Comparison of ENCODE assay signal across 15 mouse cellular contexts in genomic region chr15:25710876-25711275, GRCm38 (mm10).
A peak's percentile ranks its signal among the peaks of the same experiment; 100 is the strongest.
DNase-seq lines count a peak whose midpoint lies in the region.
"Had no signal": no experiment of that assay in that cellular context is flagged by ENCODE, and none has a peak within 500 bp of the region (broad histone marks: within the 10 kb centered on the region; RNA-seq: fewer than 3 reads in every experiment).

No protein-coding gene starts in this region.

- peak; percentile 45 to 47 for DNase-seq in cerebellum, postnatal 10 days
- DNase-seq in cerebellum, postnatal 36 days, result no peak
- DNase-seq in kidney, postnatal 10 days, result peak; percentile 3
- no peak for DNase-seq in kidney, adult 18-20 months
- peak; percentile 18 for DNase-seq in thymus, postnatal 14 days
- no peak for DNase-seq in thymus, adult 18-20 months
- DNase-seq: adrenal gland, adult 8-10 months; adrenal gland, postnatal 14 days; adrenal gland, postnatal 36 days; B cell, adult 2 months; cerebellum, adult 11-12 months; cerebellum, adult 2 months; cerebellum, adult 9-10 months; cerebellum, postnatal 14 days; forebrain, postnatal 0 days had no signal

Comparison
In these comparisons a context has a peak if more than half of its experiments do, and no peak if none do; other contexts are left out.
1. DNase-seq: peak in cerebellum, postnatal 10 days (2 of 2), kidney, postnatal 10 days (single experiment) and thymus, postnatal 14 days (single experiment); none in cerebellum, postnatal 36 days (0 of 2), kidney, adult 18-20 months (single experiment) and thymus, adult 18-20 months (0 of 2).